Mouse (Mus musculus) cortical plate, adult 2 months (tissue): Measurements from ENCODE around the gene March1. TPM values are rescaled to one million over a fixed set of nuclear protein-coding genes. Genes with fewer than 3 reads are reported as not detected.
A peak's percentile ranks its signal among the peaks of the same experiment; 100 is the strongest.

Source experiments
- H3K27ac ChIP-seq: fragments of 200-500 bp; 2 replicates; pipeline ENCODE4 v1.5.1; 2012; ENCODE audit warnings: low read length, control low read depth, inconsistent platforms; ENCODE audit not compliant: insufficient read depth
- H3K4me1 ChIP-seq: fragments of 200-500 bp; 2 replicates; pipeline ENCODE4 v1.6.1; 2011; ENCODE audit warnings: low read length; ENCODE audit not compliant: control insufficient read depth, insufficient read depth
- H3K4me3 ChIP-seq: fragments of 200-500 bp; 2 replicates; pipeline ENCODE4 v1.5.1; 2011; ENCODE audit warnings: mild to moderate bottlenecking, low read length, control low read depth; ENCODE audit not compliant: insufficient read depth
- CTCF ChIP-seq: fragments of 200-500 bp; IDR thresholded peaks from 2 replicates; pipeline ENCODE4 v1.5.1; 2011; ENCODE audit warnings: mild to moderate bottlenecking, control low read depth, low read length; ENCODE audit not compliant: insufficient read depth; ENCODE audit errors: extremely low read depth
- POLR2A ChIP-seq: fragments of 200-500 bp; IDR thresholded peaks from 2 replicates; pipeline ENCODE4 v1.6.1; 2011; ENCODE audit warnings: mild to moderate bottlenecking, low read length, control low read depth; ENCODE audit not compliant: insufficient read depth; ENCODE audit errors: extremely low read depth
- polyA plus RNA-seq: library from polyadenylated mRNA; depleted of rRNA; stranded (reverse); fragments of >200 nt; gene quantifications from 2 replicates; pipeline ENCODE4 v1.2.3, GENCODE M21; 2012

The March1 gene
- polyA plus RNA-seq, 1 experiment, result 15.0 TPM

DNA sequence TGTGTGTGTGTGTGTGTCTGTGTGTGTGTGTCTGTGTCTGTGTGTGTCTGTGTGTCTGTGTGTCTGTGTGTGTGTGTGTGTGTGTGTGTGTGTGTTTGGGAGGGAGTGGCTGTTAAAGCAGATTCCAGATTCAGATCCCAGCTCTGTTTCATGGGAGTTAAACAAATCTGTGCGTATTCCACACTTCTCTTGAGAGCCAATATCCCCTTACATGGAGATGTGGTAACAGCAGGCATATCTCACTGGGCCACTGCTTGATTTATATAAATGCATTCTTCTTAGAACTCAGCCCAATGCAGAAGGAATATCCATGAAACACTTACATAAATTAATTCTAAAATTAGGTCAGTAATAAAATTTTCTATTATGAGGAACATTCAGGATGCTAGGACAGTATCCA, 549.1 kb downstream of the March1 start:
- TF ChIP-seq CTCF, result no peak
- no peak for TF ChIP-seq POLR2A
- Histone ChIP-seq H3K4me1 (no peaks in the 10 kb centered on the region), H3K27ac (no peak overlapping the region), H3K4me3 (no peak overlapping the region)

DNA sequence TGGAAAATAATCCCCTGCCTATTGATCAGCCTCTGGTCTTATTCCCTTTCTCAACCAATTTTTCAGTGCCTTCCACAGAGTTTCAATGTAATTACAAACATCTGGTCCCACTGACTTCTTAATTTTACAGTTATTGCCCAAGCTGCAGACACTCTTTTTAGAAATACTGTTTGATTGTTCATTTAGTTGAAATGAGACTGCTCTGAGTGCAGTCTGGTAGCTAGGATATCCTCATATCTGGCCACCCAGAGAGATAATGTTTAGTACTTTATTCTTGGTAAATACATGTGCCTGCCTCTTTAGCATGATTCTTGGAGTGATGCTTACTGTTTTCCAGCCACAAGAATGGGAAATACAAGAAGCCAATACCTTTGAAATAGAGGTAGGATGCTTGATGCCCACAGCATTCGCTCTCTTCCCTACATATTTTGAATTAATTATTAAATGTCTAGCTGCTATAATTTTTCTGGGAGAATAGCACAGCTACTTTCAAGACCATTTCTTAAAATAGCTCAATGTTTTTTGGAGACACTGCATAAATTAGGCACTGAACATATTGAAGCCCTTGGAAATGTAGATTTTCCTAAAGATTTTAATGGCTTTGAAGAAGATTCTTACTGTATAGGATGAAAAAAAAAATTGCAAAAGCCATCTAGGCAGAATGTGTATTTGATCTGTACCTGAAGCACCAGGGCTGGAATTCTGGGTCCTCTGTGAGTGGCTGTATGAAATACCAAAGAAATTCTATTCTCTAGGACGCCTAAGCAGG, 549.9 kb downstream of the March1 start:
- TF ChIP-seq POLR2A, result no peak
- Histone ChIP-seq H3K4me1 (no peaks in the 10 kb centered on the region), H3K27ac (no peak overlapping the region), H3K4me3 (no peak overlapping the region)

DNA sequence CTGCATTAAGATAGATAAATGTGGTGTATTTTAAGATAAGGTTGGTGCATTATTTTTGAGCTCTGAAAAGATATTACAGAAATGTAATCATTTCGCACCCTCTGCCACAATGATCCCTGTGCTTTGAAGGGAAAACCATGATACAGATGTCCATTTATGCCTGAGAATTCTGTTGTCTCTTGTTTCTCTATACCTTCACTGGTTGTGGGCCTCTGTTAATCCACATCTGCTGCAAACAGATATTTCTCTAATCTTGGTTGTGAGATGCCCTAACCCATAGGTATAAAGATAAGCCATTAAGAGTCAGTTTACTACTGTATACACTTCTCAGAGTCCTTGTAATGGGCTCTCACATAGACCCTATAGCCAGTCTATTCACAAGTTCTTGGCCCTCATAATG, 561.6 kb downstream of the March1 start:
- H3K27ac ChIP-seq, result no peak overlapping the region
- H3K4me1 ChIP-seq, result peaks cover 4% of the 10 kb centered on the region; the same call in 1 of the 2 replicates
- no peak for TF ChIP-seq POLR2A
- no peak for TF ChIP-seq CTCF
- no peak overlapping the region for H3K4me3 ChIP-seq

DNA sequence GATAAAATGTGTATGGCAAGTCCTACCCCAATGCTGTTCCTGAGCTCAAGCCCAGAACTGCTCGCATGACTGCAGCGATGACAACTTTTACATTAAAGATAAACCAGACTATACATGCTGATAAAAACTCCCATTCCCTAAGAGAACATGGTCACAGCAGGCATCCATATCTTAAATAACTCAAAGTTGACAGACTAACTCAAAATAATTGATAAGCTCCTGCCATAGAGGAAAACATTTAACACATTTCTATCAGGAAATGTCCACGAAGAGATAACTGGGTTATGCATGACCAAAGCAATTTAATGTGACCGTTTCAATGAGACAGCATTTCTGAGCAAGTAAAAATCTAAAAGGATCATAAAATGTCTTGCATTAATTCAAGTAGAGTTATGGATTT, 563.6 kb downstream of the March1 start:
- Histone ChIP-seq H3K4me3 (no peak overlapping the region), H3K4me1 (peaks cover 4% of the 10 kb centered on the region; the same call in 1 of the 2 replicates), H3K27ac (no peak overlapping the region)
- TF ChIP-seq CTCF (no peak), POLR2A (no peak)

DNA sequence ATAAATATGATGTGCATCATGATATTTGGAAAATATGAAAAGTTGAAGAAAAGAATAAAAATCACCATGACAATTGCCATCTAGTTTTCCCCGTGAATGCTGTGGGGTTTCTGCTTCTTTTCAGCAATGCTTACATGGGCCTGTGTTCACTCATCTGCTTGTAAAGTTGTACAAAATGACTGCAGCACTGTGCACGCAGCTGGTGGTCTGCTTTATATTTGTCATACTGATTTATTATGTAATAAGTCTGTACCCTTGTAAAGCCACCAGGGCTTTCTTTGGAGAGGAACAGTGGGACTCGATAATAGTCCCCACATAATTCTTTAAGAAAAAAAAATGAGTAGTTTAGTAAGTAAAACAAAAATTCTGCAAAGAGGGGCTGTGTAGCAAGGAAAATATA, 564.6 kb downstream of the March1 start:
- TF ChIP-seq CTCF, result no peak
- TF ChIP-seq POLR2A, result no peak
- Histone ChIP-seq H3K4me3 (no peak overlapping the region), H3K27ac (no peak overlapping the region), H3K4me1 (peaks cover 4% of the 10 kb centered on the region; the same call in 1 of the 2 replicates)

DNA sequence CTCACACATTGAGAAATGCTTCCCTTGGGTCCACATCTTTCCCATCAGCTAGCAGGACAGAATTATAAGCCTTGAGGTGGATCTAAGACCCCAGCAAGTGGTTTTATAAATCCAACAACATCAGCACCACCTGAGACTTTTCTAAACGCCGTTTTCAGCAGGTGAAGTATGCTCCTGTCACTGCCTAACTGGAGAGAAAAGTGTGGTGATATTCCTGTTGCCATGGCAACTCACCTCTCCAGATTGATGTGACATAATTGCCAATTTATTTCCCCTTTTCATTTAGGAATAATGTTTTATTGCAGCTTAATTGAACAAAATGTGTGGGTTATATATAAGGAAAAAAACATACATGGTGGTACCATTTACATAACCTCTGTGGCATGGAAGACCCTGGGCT, 565.8 kb downstream of the March1 start:
- Histone ChIP-seq H3K4me3 (no peak overlapping the region), H3K27ac (peak overlapping the region; percentile 84), H3K4me1 (peaks cover 4% of the 10 kb centered on the region; the same call in 1 of the 2 replicates)
- TF ChIP-seq CTCF (no peak), POLR2A (no peak)

DNA sequence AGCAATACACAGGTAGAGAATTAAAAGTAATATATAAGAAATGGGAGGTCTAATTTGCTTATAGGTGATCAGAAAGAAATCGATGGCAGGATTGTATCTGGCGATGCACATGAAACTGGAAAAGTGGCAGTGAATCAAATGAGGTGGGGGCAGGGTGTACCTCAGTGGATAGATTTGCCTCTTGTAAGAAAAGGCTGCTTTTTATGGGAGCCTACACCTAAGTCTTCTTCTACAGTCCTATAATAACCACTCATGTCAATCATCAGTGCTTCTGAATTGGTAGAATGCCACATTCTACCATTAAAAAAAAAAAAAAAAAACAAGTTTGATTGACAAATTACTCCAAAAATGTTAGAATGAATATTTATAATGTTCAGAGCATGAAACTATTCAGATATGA, 567.5 kb downstream of the March1 start:
- TF ChIP-seq CTCF, result no peak
- no peak for TF ChIP-seq POLR2A
- Histone ChIP-seq H3K4me3 (no peak overlapping the region), H3K27ac (no peak overlapping the region), H3K4me1 (peaks cover 4% of the 10 kb centered on the region; the same call in 1 of the 2 replicates)

DNA sequence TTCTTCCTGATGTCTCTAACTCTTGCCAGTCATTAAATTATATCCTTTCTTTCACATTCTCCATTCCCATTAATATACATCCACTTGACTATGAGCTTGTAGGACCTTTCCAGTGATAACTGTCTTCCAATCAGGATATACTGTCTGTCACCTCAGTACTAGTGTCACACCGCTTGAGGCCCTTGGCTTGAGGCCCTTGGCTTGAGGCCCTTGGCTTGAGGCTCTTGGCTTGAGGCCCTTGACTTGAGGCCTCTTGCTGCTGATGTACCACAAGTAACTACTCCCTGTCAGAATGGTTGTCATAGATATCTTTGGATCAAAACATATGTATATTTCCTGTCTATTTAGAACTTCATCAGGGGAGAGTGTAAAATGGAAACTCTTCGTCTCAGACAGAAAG, 576.7 kb downstream of the March1 start:
- Histone ChIP-seq H3K4me1 (no peaks in the 10 kb centered on the region), H3K4me3 (no peak overlapping the region), H3K27ac (no peak overlapping the region)
- TF ChIP-seq POLR2A (no peak), CTCF (no peak)

DNA sequence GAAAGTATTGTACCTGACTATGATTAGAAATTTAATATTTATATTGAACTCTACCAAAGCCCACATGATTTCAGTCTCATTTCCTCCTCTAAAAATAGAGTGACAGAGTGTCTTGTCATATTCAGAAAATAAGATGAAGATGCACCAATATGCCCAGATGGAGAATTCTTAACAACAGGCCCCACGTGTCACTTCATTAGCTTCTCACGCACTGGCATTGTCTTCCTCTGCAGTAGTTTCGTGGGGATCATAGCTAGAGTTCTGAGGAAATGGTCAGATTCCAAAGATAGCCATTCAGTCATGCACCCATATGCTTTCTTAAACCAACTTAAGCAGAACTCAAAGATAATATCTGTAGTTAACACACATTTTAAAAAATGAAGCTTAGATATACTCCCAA, 582.5 kb downstream of the March1 start:
- Histone ChIP-seq H3K4me3 (no peak overlapping the region), H3K4me1 (no peaks in the 10 kb centered on the region; the same call in 1 of the 2 replicates), H3K27ac (no peak overlapping the region)
- no peak for TF ChIP-seq POLR2A
- no peak for TF ChIP-seq CTCF

DNA sequence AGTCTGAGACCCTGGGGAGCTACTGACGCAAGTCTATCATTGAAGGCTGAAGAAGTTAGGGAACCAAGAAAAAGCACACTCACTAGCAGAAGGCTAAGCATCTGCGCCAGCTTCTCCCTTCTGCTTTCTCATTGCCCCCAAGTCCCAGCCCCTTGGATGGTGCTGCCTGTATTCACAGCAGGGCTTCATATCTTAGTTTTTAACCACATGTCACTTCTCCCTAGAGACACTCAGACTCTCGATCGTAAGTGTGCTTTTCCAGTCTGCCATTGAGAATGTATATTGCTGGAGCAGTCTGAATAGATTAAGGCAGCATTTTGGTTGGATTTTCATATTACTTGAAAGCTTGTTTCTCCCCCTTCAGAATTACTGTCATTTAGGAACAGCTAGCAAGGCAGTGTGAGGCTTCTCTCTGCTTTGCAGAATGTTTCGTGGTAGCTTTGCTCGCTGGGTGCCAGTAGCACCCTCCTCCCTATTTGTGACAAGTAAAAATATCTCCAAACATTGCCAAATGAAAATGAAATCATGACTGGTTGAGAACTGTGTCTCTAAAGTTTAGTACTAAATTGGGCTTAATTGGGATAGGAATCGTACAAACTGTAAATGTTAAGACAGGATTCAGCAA, 586.2 kb downstream of the March1 start:
- Histone ChIP-seq H3K4me1 (no peaks in the 10 kb centered on the region; the same call in 1 of the 2 replicates), H3K27ac (no peak overlapping the region)

More for the DNA sequence above, 586.2 kb downstream of the March1 start:
- TF ChIP-seq POLR2A (no peak), CTCF (no peak)
- H3K4me3 ChIP-seq, result no peak overlapping the region
